Mouse (Mus musculus) olfactory bulb, adult 2 months (tissue): ENCODE data around the gene Rgma. TPM values are rescaled to one million over a fixed set of nuclear protein-coding genes. Genes with fewer than 3 reads are reported as not detected.

Experiments
- H3K27ac ChIP-seq: fragments of 200-500 bp; 2 replicates; pipeline ENCODE4 v1.5.1; 2012; ENCODE audit warnings: low read depth, low read length; ENCODE audit not compliant: insufficient read depth
- H3K4me1 ChIP-seq: fragments of 200-500 bp; 2 replicates; pipeline ENCODE4 v1.6.1; 2012; ENCODE audit warnings: low read length; ENCODE audit not compliant: control insufficient read depth, insufficient read depth
- H3K4me3 ChIP-seq: fragments of 200-500 bp; 2 replicates; pipeline ENCODE4 v1.5.1; 2012; ENCODE audit warnings: mild to moderate bottlenecking, low read depth, low read length, moderate library complexity; ENCODE audit not compliant: insufficient read depth
- CTCF ChIP-seq: fragments of 200-500 bp; IDR thresholded peaks from 2 replicates; pipeline ENCODE4 v1.5.1; 2012; ENCODE audit warnings: low read depth, mild to moderate bottlenecking, low read length, moderate library complexity; ENCODE audit not compliant: insufficient read depth
- POLR2A ChIP-seq: fragments of 200-500 bp; IDR thresholded peaks from 2 replicates; pipeline ENCODE4 v1.6.1; 2012; ENCODE audit warnings: mild to moderate bottlenecking, low read depth, low read length, moderate library complexity; ENCODE audit not compliant: insufficient read depth
- WGBS: fragments of 180-500 bp; shearing (Covaris S2); methylation state at CpG from one replicate; pipeline ENCODE4 v1.1.7; 2018; 5-methylcytosine and 5-hydroxymethylcytosine counted together
- polyA plus RNA-seq: library from polyadenylated mRNA; stranded (reverse); fragments of >200 nt; gene quantifications from 2 replicates; pipeline ENCODE4 v1.2.4, GENCODE M21; 2012; ENCODE audit warnings: low replicate concordance; ENCODE audit not compliant: missing spikeins, insufficient read depth, insufficient read length

Gene Rgma
- polyA plus RNA-seq, 1 experiment, result not detected

- Histone ChIP-seq H3K4me3 (peak overlapping the region; percentile 24; the same call in 1 of the 2 replicates), H3K27ac (0 out of 2 replicates have a peak overlapping the region, but pooled peaks have one; percentile 15), H3K4me1 (peaks cover 17% of the 10 kb centered on the region)
- WGBS, result 38% methylated on average over 9 of the region's 9 CpGs
- TF ChIP-seq CTCF (no peak), POLR2A (no peak)
These were observed 17.1 kb downstream of the Rgma start for GRCm38 (mm10) chr7:73392359-73392758.

- Histone ChIP-seq H3K4me3 (no peak overlapping the region), H3K4me1 (peaks cover 21% of the 10 kb centered on the region), H3K27ac (no peak overlapping the region)
- WGBS, result 63% methylated on average over 9 of the region's 9 CpGs
- no peak for TF ChIP-seq CTCF
- no peak for TF ChIP-seq POLR2A
These were observed 18.2 kb downstream of the Rgma start for GRCm38 (mm10) chr7:73393307-73394012.

GRCm38 (mm10) chr7:73394013-73394409, 18.7 kb downstream of the Rgma start:
- TF ChIP-seq POLR2A (no peak), CTCF (no peak)
- H3K27ac ChIP-seq, result no peak overlapping the region
- H3K4me3 ChIP-seq, result no peak overlapping the region
- peaks cover 25% of the 10 kb centered on the region for H3K4me1 ChIP-seq
- WGBS, result 64% methylated on average over 4 of the region's 4 CpGs

GRCm38 (mm10) chr7:73398319-73398718, 23.0 kb downstream of the Rgma start:
- TF ChIP-seq CTCF, result no peak
- H3K27ac ChIP-seq, result no peak overlapping the region
- H3K4me3 ChIP-seq, result no peak overlapping the region
- WGBS, result 26% methylated on average over 11 of the region's 11 CpGs
- peaks cover 18% of the 10 kb centered on the region for H3K4me1 ChIP-seq

- Histone ChIP-seq H3K27ac (no peak overlapping the region), H3K4me3 (peak overlapping the region; percentile 30), H3K4me1 (peaks cover 18% of the 10 kb centered on the region)
- TF ChIP-seq CTCF (no peak), POLR2A (no peak)
- 26% methylated on average over 19 of the region's 19 CpGs for WGBS
These were observed 23.6 kb downstream of the Rgma start for GRCm38 (mm10) chr7:73398806-73399442.

- no peak overlapping the region for H3K27ac ChIP-seq
- 3% methylated on average over 19 of the region's 19 CpGs for WGBS
- TF ChIP-seq CTCF, result peak; percentile 75
- TF ChIP-seq POLR2A, result no peak
- peak overlapping the region; percentile 30 for H3K4me3 ChIP-seq
- peaks cover 18% of the 10 kb centered on the region for H3K4me1 ChIP-seq
These were observed 24.3 kb downstream of the Rgma start for GRCm38 (mm10) chr7:73399501-73400044.

GRCm38 (mm10) chr7:73400051-73400916, 25.0 kb downstream of the Rgma start:
- Histone ChIP-seq H3K4me1 (peaks cover 18% of the 10 kb centered on the region), H3K4me3 (peak overlapping the region; percentile 30), H3K27ac (no peak overlapping the region)
- TF ChIP-seq POLR2A, result no peak
- no peak for TF ChIP-seq CTCF
- WGBS, result 35% methylated on average over 20 of the region's 20 CpGs

- TF ChIP-seq POLR2A (no peak), CTCF (no peak)
- Histone ChIP-seq H3K4me1 (peaks cover 18% of the 10 kb centered on the region), H3K27ac (no peak overlapping the region), H3K4me3 (no peak overlapping the region)
- 78% methylated on average over 2 of the region's 2 CpGs for WGBS
These were observed 26.8 kb downstream of the Rgma start for GRCm38 (mm10) chr7:73402106-73402505.
